Mouse (Mus musculus) limb, embryonic 14.5 days (tissue): ENCODE measurements around the gene Tmf1. TPM values are rescaled to one million over a fixed set of nuclear protein-coding genes. Genes with fewer than 3 reads are reported as not detected.

Source experiments
- ATAC-seq: fragments of 200-750 bp; cut with Nextera tagmentation; 2 replicates; pipeline ENCODE4 v1.8.0; 2017; ENCODE audit warnings: low read depth, moderate number of reproducible peaks, moderate TSS enrichment; ENCODE audit not compliant: low FRiP score
- DNase-seq: peaks from one replicate; pipeline ENCODE4 v3.0.0-alpha.2; 2015; ENCODE audit warnings: low spot score
- H3K27ac ChIP-seq: fragments of 300-500 bp; sonication (generic); replicated peaks from 2 replicates; pipeline ENCODE4 v1.5.1; 2014; ENCODE audit warnings: low read depth, mild to moderate bottlenecking, low read length, moderate library complexity, mixed read lengths
- H3K27me3 ChIP-seq: fragments of 300-500 bp; sonication (generic); 2 replicates; pipeline ENCODE4 v1.6.1; 2014; ENCODE audit warnings: low read length, mixed read lengths; ENCODE audit not compliant: control insufficient read depth, insufficient read depth
- H3K36me3 ChIP-seq: fragments of 300-500 bp; sonication (generic); 2 replicates; pipeline ENCODE4 v1.6.1; 2014; ENCODE audit warnings: mild to moderate bottlenecking, low read length, moderate library complexity, mixed read lengths; ENCODE audit not compliant: control insufficient read depth, insufficient read depth
- H3K4me1 ChIP-seq: fragments of 300-500 bp; sonication (generic); 2 replicates; pipeline ENCODE4 v1.6.1; 2014; ENCODE audit warnings: antibody characterized with exemption, low read length, mixed read lengths; ENCODE audit not compliant: control insufficient read depth, insufficient read depth
- H3K4me2 ChIP-seq: fragments of 300-500 bp; sonication (generic); replicated peaks from 2 replicates; pipeline ENCODE4 v1.6.1; 2014; ENCODE audit warnings: low read depth, mild to moderate bottlenecking, low read length, moderate library complexity; ENCODE audit not compliant: severe bottlenecking
- H3K4me3 ChIP-seq: fragments of 300-500 bp; sonication (generic); replicated peaks from 2 replicates; pipeline ENCODE4 v1.5.1; 2014; ENCODE audit warnings: low read length
- H3K9ac ChIP-seq: fragments of 300-500 bp; sonication (generic); 2 replicates; pipeline ENCODE4 v1.6.1; 2014; ENCODE audit warnings: mild to moderate bottlenecking, low read depth, low read length, moderate library complexity; ENCODE audit not compliant: severe bottlenecking
- H3K9me3 ChIP-seq: fragments of 300-500 bp; sonication (generic); 2 replicates; pipeline ENCODE4 v1.6.1; 2016; ENCODE audit warnings: low read length; ENCODE audit not compliant: control insufficient read depth
- POLR2A ChIP-seq: fragments of 200-500 bp; IDR thresholded peaks from 2 replicates; pipeline ENCODE4 v1.8.0; 2012; ENCODE audit warnings: inconsistent platforms, mild to moderate bottlenecking, moderate library complexity, borderline replicate concordance; ENCODE audit not compliant: insufficient read depth, insufficient read length; ENCODE audit errors: extremely low read depth
- WGBS: fragments of 180-500 bp; shearing (Covaris S2); extraction: QIAGEN DNeasy Blood & Tissue Kit; methylation state at CpG from one replicate; pipeline ENCODE4 v1.1.7; 2014; 5-methylcytosine and 5-hydroxymethylcytosine counted together
- polyA plus RNA-seq, 2 experiments: library from polyadenylated mRNA; depleted of rRNA in 1 of 2; stranded (reverse) in 1 of 2; unstranded in 1 of 2; fragments of >200 nt; fragmentation: Nextera tagmentation in 1 of 2; extraction: Ambion mirVana in 1 of 2; gene quantifications; 2 replicates each; pipeline versions ENCODE4 v1.2.1 to v1.2.3; 2012 to 2014

Tmf1 gene
- polyA plus RNA-seq, 2 experiments: 6.2 to 34.8 TPM

DNA sequence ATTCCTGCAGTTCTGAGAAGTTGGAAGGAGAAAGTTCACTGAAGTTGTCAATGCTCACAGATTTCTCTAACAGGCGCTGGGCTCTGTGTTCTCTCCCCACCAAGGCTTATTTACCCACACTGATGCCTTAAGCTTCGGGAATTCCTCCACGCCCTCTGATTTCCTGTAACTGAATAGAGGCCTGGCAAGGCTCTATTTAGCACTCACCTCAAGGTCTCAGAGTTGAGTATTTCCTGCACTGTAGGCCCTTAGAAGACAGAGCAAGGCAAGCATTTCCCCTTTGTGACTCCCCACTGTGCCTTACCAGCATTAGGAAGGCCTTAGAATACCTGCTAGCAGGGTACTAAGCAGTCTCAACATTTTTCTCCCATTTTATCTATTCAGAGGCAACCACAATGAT, 29.5 kb upstream of the Tmf1 start:
- DNase-seq: no peak
- no peaks in the 10 kb centered on the region for H3K27me3 ChIP-seq
- no peaks in the 10 kb centered on the region for H3K36me3 ChIP-seq
- H3K9me3 ChIP-seq: no peaks in the 10 kb centered on the region
- no peak for TF ChIP-seq POLR2A
- H3K4me2 ChIP-seq: no peak overlapping the region
- H3K4me3 ChIP-seq: no peak overlapping the region
- ATAC-seq: no peak
- H3K9ac ChIP-seq: no peak overlapping the region
- no peak overlapping the region for H3K27ac ChIP-seq
- 39% methylated on average over 3 of the region's 3 CpGs for WGBS
- peaks cover 16% of the 10 kb centered on the region for H3K4me1 ChIP-seq

DNA sequence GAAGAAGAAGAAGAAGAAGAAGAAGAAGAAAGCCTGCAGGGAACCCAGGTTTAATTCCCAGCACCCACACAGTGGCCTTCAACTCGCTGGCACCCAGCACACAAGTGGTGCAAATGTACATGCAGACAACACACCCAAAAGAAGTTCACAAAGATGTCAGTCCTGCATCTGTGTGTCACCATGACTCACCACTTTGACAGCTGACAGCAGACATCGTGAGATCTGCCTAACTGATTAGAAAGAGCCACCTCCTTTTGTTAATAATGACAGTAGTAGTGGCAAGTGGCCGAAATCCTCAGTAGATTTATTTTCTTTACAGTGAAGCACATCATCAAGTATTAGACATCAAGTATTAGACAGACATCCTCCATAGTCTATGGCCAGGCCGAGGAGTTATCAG, 28.2 kb upstream of the Tmf1 start:
- H3K9me3 ChIP-seq: no peaks in the 10 kb centered on the region
- H3K27me3 ChIP-seq: no peaks in the 10 kb centered on the region
- 83% methylated on average over 4 of the region's 4 CpGs for WGBS
- no peak overlapping the region for H3K4me3 ChIP-seq
- TF ChIP-seq POLR2A: no peak
- peaks cover 16% of the 10 kb centered on the region for H3K4me1 ChIP-seq
- H3K36me3 ChIP-seq: no peaks in the 10 kb centered on the region
- no peak overlapping the region for H3K4me2 ChIP-seq
- H3K9ac ChIP-seq: no peak overlapping the region
- H3K27ac ChIP-seq: no peak overlapping the region
- ATAC-seq (no peak), DNase-seq (no peak)

DNA sequence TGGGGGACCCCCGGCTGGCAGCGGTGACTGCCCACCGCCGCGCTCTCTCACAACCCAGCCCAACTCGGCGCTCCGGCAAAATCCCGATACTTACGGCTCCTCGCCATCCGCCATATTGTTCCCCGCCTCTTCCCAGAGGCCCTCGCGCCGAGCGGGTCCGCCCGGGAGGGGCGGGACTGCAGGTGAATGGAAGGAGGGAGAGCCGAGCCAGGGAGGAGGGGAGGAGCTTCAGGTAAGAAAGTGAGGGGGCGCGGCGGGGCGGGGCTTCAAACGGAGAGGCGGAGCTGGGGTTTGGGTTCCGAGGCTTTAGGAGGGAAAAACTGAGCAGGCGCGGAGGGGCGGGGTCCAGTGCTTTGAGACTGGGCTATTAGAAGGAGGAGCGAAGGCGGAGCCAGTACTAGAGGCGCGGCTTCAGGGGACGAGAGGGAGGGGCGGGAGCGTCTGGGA, 26.5 kb upstream of the Tmf1 start, which contains the start of gene Uba3:
TSS of gene Uba3 (minus strand) at position 209 of the 447 bp plus-strand sequence.
- Histone ChIP-seq H3K9me3 (no peaks in the 10 kb centered on the region), H3K27me3 (no peaks in the 10 kb centered on the region), H3K9ac (peak within 1 kb of the TSS; percentile 97), H3K27ac (peak within 1 kb of the TSS; percentile 84), H3K36me3 (peaks cover 8% of the 10 kb centered on the region; the same call in 1 of the 2 replicates), H3K4me1 (peaks cover 9% of the 10 kb centered on the region), H3K4me2 (peak within 1 kb of the TSS; percentile 57), H3K4me3 (peak within 1 kb of the TSS; percentile 85)
- DNase-seq (peak; percentile 99), ATAC-seq (peak; percentile 98)
- TF ChIP-seq POLR2A: peak; percentile 92; the same call in 1 of the 2 replicates
- 1% methylated on average over 36 of the region's 38 CpGs for WGBS

DNA sequence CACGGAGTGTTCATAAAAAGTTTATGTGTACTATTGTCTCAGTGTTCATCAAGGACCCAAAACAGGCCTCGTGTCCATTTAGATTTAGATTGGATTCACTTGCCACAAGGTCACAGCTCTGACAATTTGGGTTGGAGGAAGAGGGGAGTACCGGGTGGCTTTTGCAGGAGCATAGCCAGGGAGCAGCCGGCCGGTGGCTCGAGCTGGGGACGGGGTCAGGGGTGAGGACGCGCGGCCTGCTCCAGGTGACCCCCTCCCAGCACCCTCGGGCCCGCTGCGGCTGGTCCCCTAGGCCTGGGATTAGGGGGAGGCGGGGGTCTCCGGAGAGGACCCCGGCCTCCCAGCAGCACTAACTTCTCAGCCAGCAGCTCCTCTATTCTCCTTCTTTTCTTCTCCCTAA, 26.0 kb upstream of the Tmf1 start:
- no peak for TF ChIP-seq POLR2A
- Histone ChIP-seq H3K27me3 (no peaks in the 10 kb centered on the region), H3K4me2 (peak overlapping the region; percentile 57), H3K9ac (peak overlapping the region; percentile 97), H3K36me3 (peaks cover 8% of the 10 kb centered on the region; the same call in 1 of the 2 replicates), H3K27ac (peak overlapping the region; percentile 84), H3K4me1 (peaks cover 9% of the 10 kb centered on the region), H3K4me3 (peak overlapping the region; percentile 85), H3K9me3 (no peaks in the 10 kb centered on the region)
- DNase-seq (no peak), ATAC-seq (no peak)
- under 1% methylated on average over 14 of the region's 16 CpGs for WGBS

DNA sequence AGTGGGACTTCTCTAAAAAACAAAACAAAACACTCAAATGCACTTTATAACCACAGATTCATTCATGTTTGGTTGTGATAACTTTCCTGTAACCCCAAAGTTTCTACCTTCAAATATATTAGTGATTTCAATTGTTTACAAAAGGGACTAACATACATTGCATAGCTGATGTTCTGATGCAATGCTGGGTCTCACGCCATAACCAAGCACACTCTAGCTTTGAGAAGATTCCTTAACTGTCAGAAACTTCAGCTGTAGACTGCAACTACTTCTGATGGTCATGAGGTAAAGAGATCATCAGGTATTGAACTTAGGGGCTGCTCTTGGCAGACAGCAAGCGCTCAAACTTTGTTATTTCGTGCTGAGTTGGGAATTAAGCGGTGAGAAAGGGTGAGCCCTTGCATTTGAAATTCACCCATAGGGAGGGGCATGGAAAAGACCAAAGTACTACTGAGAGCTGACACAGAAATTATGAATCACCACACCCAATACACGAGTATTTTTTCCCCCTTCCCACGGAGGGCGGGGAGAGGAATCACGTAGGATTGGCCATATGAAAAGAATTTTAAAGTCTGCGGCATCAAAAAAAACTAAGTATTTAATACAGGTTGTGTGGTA, 25.4 kb upstream of the Tmf1 start:
- ATAC-seq (no peak), DNase-seq (peak; percentile 12)
- Histone ChIP-seq H3K9ac (peak overlapping the region; percentile 97), H3K27me3 (no peaks in the 10 kb centered on the region), H3K4me2 (peak overlapping the region; percentile 57), H3K36me3 (peaks cover 8% of the 10 kb centered on the region; the same call in 1 of the 2 replicates), H3K9me3 (no peaks in the 10 kb centered on the region), H3K27ac (no peak overlapping the region), H3K4me1 (peaks cover 9% of the 10 kb centered on the region), H3K4me3 (peak overlapping the region; percentile 85)
- 10% methylated on average over 9 of the region's 9 CpGs for WGBS
- TF ChIP-seq POLR2A: no peak
